Mouse (Mus musculus) limb, embryonic 15.5 days (tissue): ENCODE results near the gene Trim25. TPM values are rescaled to one million over a fixed set of nuclear protein-coding genes. Genes with fewer than 3 reads are reported as not detected.
"Not testable (repeated sequence)": the region's sequence is repeated elsewhere in the genome, so short reads cannot be mapped to it uniquely, and the experiment has no call there.

Experiments used
- ATAC-seq: fragments of 200-750 bp; cut with Nextera tagmentation; 2 replicates; pipeline ENCODE4 v1.8.0; 2017; ENCODE audit warnings: low read depth, moderate TSS enrichment; ENCODE audit not compliant: insufficient number of reproducible peaks, low FRiP score, low TSS enrichment
- H3K27ac ChIP-seq: fragments of 300-500 bp; sonication (generic); 2 replicates; pipeline ENCODE4 v1.5.1; 2015; ENCODE audit warnings: moderate library complexity, mild to moderate bottlenecking, inconsistent platforms
- H3K27me3 ChIP-seq: fragments of 300-500 bp; sonication (generic); 2 replicates; pipeline ENCODE4 v1.6.1; 2015; ENCODE audit warnings: inconsistent platforms
- H3K36me3 ChIP-seq: fragments of 300-500 bp; sonication (generic); 2 replicates; pipeline ENCODE4 v1.6.1; 2015; ENCODE audit warnings: inconsistent platforms
- H3K4me1 ChIP-seq: fragments of 300-500 bp; sonication (generic); 2 replicates; pipeline ENCODE4 v1.6.1; 2015; ENCODE audit warnings: inconsistent platforms
- H3K4me2 ChIP-seq: fragments of 300-500 bp; sonication (generic); 2 replicates; pipeline ENCODE4 v1.6.1; 2015; ENCODE audit warnings: mild to moderate bottlenecking, inconsistent platforms
- H3K4me3 ChIP-seq: fragments of 300-500 bp; sonication (generic); 2 replicates; pipeline ENCODE4 v1.5.1; 2015; ENCODE audit warnings: mild to moderate bottlenecking, inconsistent platforms
- H3K9ac ChIP-seq: fragments of 300-500 bp; sonication (generic); 2 replicates; pipeline ENCODE4 v1.6.1; 2015; ENCODE audit warnings: inconsistent platforms
- H3K9me3 ChIP-seq: fragments of 300-500 bp; sonication (generic); 2 replicates; pipeline ENCODE4 v1.6.1; 2016; ENCODE audit warnings: inconsistent platforms
- WGBS: fragments of 180-500 bp; shearing (Covaris S2); methylation state at CpG from one replicate; pipeline ENCODE4 v1.1.7; 2015; 5-methylcytosine and 5-hydroxymethylcytosine counted together
- polyA plus RNA-seq: library from polyadenylated mRNA; unstranded; fragments of >200 nt; fragmentation: Nextera tagmentation; extraction: Ambion mirVana; gene quantifications from 2 replicates; pipeline ENCODE4 v1.2.1, GENCODE M21; 2015

Gene Trim25
- polyA plus RNA-seq, 1 experiment from 2014 or later, result 12.0 TPM

GRCm38 (mm10) chr11:89027955-89028361, 28.8 kb downstream of the Trim25 start:
- Histone ChIP-seq H3K4me1 (no peaks in the 10 kb centered on the region), H3K4me3 (no peak overlapping the region), H3K9me3 (no peaks in the 10 kb centered on the region), H3K4me2 (no peak overlapping the region), H3K27ac (no peak overlapping the region), H3K9ac (no peak overlapping the region), H3K27me3 (no peaks in the 10 kb centered on the region), H3K36me3 (no peaks in the 10 kb centered on the region)
- no peak for ATAC-seq
- WGBS, result 51% methylated on average over 10 of the region's 10 CpGs

- Histone ChIP-seq H3K9me3 (no peaks in the 10 kb centered on the region), H3K27ac (no peak overlapping the region), H3K4me1 (no peaks in the 10 kb centered on the region), H3K9ac (no peak overlapping the region), H3K4me3 (no peak overlapping the region), H3K27me3 (no peaks in the 10 kb centered on the region), H3K36me3 (no peaks in the 10 kb centered on the region), H3K4me2 (no peak overlapping the region)
- WGBS, result 50% methylated on average over 10 of the region's 10 CpGs
- no peak for ATAC-seq
These were observed 29.8 kb downstream of the Trim25 start for GRCm38 (mm10) chr11:89028871-89029405.

- Histone ChIP-seq H3K4me2 (no peak overlapping the region), H3K27me3 (no peaks in the 10 kb centered on the region), H3K9ac (no peak overlapping the region), H3K4me1 (no peaks in the 10 kb centered on the region), H3K4me3 (no peak overlapping the region), H3K27ac (no peak overlapping the region), H3K36me3 (no peaks in the 10 kb centered on the region), H3K9me3 (no peaks in the 10 kb centered on the region)
- ATAC-seq, result no peak
- WGBS, result 87% methylated on average over 6 of the region's 6 CpGs
These were observed 31.4 kb downstream of the Trim25 start for GRCm38 (mm10) chr11:89030552-89030951.

- Histone ChIP-seq H3K4me1 (no peaks in the 10 kb centered on the region), H3K9ac (no peak overlapping the region), H3K27me3 (no peaks in the 10 kb centered on the region), H3K4me2 (no peak overlapping the region), H3K36me3 (no peaks in the 10 kb centered on the region), H3K27ac (no peak overlapping the region), H3K9me3 (no peaks in the 10 kb centered on the region), H3K4me3 (no peak overlapping the region)
- no peak for ATAC-seq
- 53% methylated on average over 1 of the region's 1 CpGs for WGBS
These were observed 32.0 kb downstream of the Trim25 start for GRCm38 (mm10) chr11:89031189-89031588.

- Histone ChIP-seq H3K4me2 (no peak overlapping the region), H3K4me3 (no peak overlapping the region), H3K36me3 (peaks cover 12% of the 10 kb centered on the region), H3K27ac (no peak overlapping the region), H3K9ac (no peak overlapping the region), H3K4me1 (no peaks in the 10 kb centered on the region), H3K27me3 (no peaks in the 10 kb centered on the region), H3K9me3 (no peaks in the 10 kb centered on the region)
- ATAC-seq, result no peak
These were observed 35.4 kb downstream of the Trim25 start for GRCm38 (mm10) chr11:89034592-89034991.

GRCm38 (mm10) chr11:89035552-89035951, 36.4 kb downstream of the Trim25 start:
- no peak overlapping the region for H3K27ac ChIP-seq
- no peak overlapping the region for H3K4me3 ChIP-seq
- no peak overlapping the region for H3K4me2 ChIP-seq
- 84% methylated on average over 3 of the region's 3 CpGs for WGBS
- H3K27me3 ChIP-seq, result no peaks in the 10 kb centered on the region
- peaks cover 21% of the 10 kb centered on the region for H3K36me3 ChIP-seq
- no peaks in the 10 kb centered on the region for H3K4me1 ChIP-seq
- no peak overlapping the region for H3K9ac ChIP-seq
- ATAC-seq, result no peak
- H3K9me3 ChIP-seq, result no peaks in the 10 kb centered on the region

GRCm38 (mm10) chr11:89038496-89038895, 39.3 kb downstream of the Trim25 start:
- H3K4me1 ChIP-seq, result no peaks in the 10 kb centered on the region
- WGBS, result 83% methylated on average over 6 of the region's 6 CpGs

GRCm38 (mm10) chr11:89039325-89039724, 40.1 kb downstream of the Trim25 start:
- ATAC-seq, result no peak
- Histone ChIP-seq H3K27me3 (no peaks in the 10 kb centered on the region), H3K4me2 (no peak overlapping the region), H3K4me3 (no peak overlapping the region), H3K36me3 (peaks cover 50% of the 10 kb centered on the region), H3K9ac (no peak overlapping the region), H3K4me1 (no peaks in the 10 kb centered on the region), H3K9me3 (no peaks in the 10 kb centered on the region), H3K27ac (no peak overlapping the region)
- WGBS, result 36% methylated on average over 3 of the region's 3 CpGs

More at GRCm38 (mm10) chr11:89038496-89038895, 39.3 kb downstream of the Trim25 start:
- H3K9me3 ChIP-seq, result no peaks in the 10 kb centered on the region
- no peak for ATAC-seq
- peaks cover 44% of the 10 kb centered on the region for H3K36me3 ChIP-seq
- no peak overlapping the region for H3K4me3 ChIP-seq
- no peak overlapping the region for H3K4me2 ChIP-seq
- no peak overlapping the region for H3K27ac ChIP-seq
- no peaks in the 10 kb centered on the region for H3K27me3 ChIP-seq
- H3K9ac ChIP-seq, result no peak overlapping the region

- H3K9ac ChIP-seq, H3K4me1 ChIP-seq, H3K27ac ChIP-seq, H3K9me3 ChIP-seq, H3K27me3 ChIP-seq, H3K4me3 ChIP-seq, H3K4me2 ChIP-seq, ATAC-seq: not testable (repeated sequence)
- H3K36me3 ChIP-seq, result peaks cover 67% of the 10 kb centered on the region
- WGBS, result 85% methylated on average over 6 of the region's 7 CpGs
These were observed 41.9 kb downstream of the Trim25 start for GRCm38 (mm10) chr11:89041073-89041472.

GRCm38 (mm10) chr11:89043046-89043445, 43.9 kb downstream of the Trim25 start:
- H3K4me2 ChIP-seq, result no peak overlapping the region
- ATAC-seq, result no peak
- no peaks in the 10 kb centered on the region for H3K9me3 ChIP-seq
- H3K4me1 ChIP-seq, result no peaks in the 10 kb centered on the region
- peaks cover 70% of the 10 kb centered on the region for H3K36me3 ChIP-seq
- no peak overlapping the region for H3K4me3 ChIP-seq
- 80% methylated on average over 7 of the region's 7 CpGs for WGBS
- no peak overlapping the region for H3K9ac ChIP-seq
- no peak overlapping the region for H3K27ac ChIP-seq
- H3K27me3 ChIP-seq, result no peaks in the 10 kb centered on the region

GRCm38 (mm10) chr11:89045501-89045900, 46.3 kb downstream of the Trim25 start:
- not testable (repeated sequence) for H3K4me3 ChIP-seq

GRCm38 (mm10) chr11:89046021-89046420, 46.8 kb downstream of the Trim25 start:
- no peaks in the 10 kb centered on the region for H3K4me1 ChIP-seq
- H3K9me3 ChIP-seq, result no peaks in the 10 kb centered on the region
- no peak overlapping the region for H3K27ac ChIP-seq
- no peak overlapping the region for H3K4me2 ChIP-seq
- no peak for ATAC-seq
- no peaks in the 10 kb centered on the region for H3K27me3 ChIP-seq
- no peak overlapping the region for H3K4me3 ChIP-seq
- H3K36me3 ChIP-seq, result peaks cover 64% of the 10 kb centered on the region
- H3K9ac ChIP-seq, result no peak overlapping the region
- 92% methylated on average over 3 of the region's 3 CpGs for WGBS

More at GRCm38 (mm10) chr11:89045501-89045900, 46.3 kb downstream of the Trim25 start:
- not testable (repeated sequence) for H3K9me3 ChIP-seq, H3K27ac ChIP-seq, H3K27me3 ChIP-seq, H3K4me2 ChIP-seq, H3K4me1 ChIP-seq, H3K9ac ChIP-seq, ATAC-seq
- over 99% methylated on average over 3 of the region's 3 CpGs for WGBS
- H3K36me3 ChIP-seq, result peaks cover 67% of the 10 kb centered on the region

- H3K4me3 ChIP-seq, result no peak overlapping the region
- H3K27ac ChIP-seq, result no peak overlapping the region
- H3K36me3 ChIP-seq, result peaks cover 32% of the 10 kb centered on the region
- no peaks in the 10 kb centered on the region for H3K27me3 ChIP-seq
- ATAC-seq, result no peak
- H3K4me1 ChIP-seq, result no peaks in the 10 kb centered on the region
- no peak overlapping the region for H3K4me2 ChIP-seq
- H3K9me3 ChIP-seq, result no peaks in the 10 kb centered on the region
- H3K9ac ChIP-seq, result no peak overlapping the region
- WGBS, result 89% methylated on average over 6 of the region's 6 CpGs
These were observed 52.6 kb downstream of the Trim25 start for GRCm38 (mm10) chr11:89051767-89052166.
